Mouse (Mus musculus): Measurements from ENCODE around the gene Tln2. TPM values are rescaled to one million over a fixed set of nuclear protein-coding genes. Genes with fewer than 3 reads are reported as not detected.

Tln2 gene
- total RNA-seq, 2 experiments from 2014 or later = 112 to 130 TPM

DNA sequence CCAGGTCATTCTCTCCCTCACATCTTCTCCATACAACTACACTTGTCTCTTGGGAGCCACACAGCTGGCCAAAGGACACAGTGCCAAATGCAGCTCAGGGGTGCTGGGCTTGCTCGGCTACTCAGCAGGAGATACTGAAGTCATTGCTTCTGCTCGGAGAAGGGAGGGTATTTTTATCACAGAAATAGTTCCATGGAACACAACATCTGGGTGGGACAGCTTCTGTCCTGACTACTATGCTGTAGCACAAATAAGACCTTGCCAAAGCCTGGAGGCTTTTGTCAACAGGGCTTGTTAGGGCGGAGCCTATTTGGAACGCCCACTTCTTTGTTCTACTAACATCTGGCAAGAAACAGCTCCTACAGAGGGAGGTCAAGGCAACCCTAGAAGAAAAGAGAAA, 10.2 kb downstream of the Tln2 start:
- no peak for DNase-seq (ENCODE audit: low spot score in 2 of 2)

GRCm38 (mm10) chr9:67546650-67547049, 12.9 kb downstream of the Tln2 start:
- no peak for DNase-seq (ENCODE audit: low spot score in 2 of 2)

DNA sequence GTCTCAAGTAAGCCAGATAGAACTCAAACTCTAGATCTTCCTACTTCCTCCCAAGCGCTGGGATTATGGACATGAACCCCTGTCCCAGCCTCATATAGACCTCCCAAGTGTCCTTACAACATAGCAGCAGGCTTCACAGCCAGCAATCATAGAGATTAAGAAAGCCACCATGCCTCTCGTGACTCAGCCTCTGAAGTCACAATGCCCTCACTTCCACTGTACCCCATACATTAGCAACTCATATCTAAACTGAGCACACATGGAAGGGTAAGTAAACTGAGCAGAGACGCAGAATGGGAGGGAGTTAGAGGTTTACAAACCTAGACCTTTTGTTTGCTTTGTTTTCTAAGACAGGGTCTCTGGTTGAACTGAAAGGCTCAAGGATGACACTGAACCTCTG, 13.7 kb downstream of the Tln2 start:
- no peak for DNase-seq (ENCODE audit: low spot score in 2 of 2)

DNA sequence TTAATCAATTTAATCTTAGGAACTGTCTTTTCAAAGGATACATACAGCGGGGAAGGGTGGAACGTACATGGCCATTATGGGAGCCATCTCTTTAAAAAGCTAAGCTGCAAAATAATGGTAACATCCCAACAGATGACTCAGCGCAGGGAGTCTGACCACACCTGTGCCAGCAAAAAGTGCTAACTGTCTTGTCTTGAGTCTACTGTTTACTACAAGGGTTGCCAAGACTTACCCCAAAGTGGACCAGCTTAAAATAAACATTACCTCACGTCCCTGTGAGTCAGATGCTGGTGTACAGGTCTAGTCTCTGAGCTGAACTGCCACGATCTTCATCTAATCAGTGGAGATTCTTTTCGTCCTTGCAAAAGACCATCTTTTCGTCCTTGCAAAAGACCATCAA, 14.7 kb downstream of the Tln2 start:
- no peak for DNase-seq (ENCODE audit: low spot score in 2 of 2)

GRCm38 (mm10) chr9:67541948-67542347, 17.6 kb downstream of the Tln2 start:
- no peak for DNase-seq (ENCODE audit: low spot score in 2 of 2)

DNA sequence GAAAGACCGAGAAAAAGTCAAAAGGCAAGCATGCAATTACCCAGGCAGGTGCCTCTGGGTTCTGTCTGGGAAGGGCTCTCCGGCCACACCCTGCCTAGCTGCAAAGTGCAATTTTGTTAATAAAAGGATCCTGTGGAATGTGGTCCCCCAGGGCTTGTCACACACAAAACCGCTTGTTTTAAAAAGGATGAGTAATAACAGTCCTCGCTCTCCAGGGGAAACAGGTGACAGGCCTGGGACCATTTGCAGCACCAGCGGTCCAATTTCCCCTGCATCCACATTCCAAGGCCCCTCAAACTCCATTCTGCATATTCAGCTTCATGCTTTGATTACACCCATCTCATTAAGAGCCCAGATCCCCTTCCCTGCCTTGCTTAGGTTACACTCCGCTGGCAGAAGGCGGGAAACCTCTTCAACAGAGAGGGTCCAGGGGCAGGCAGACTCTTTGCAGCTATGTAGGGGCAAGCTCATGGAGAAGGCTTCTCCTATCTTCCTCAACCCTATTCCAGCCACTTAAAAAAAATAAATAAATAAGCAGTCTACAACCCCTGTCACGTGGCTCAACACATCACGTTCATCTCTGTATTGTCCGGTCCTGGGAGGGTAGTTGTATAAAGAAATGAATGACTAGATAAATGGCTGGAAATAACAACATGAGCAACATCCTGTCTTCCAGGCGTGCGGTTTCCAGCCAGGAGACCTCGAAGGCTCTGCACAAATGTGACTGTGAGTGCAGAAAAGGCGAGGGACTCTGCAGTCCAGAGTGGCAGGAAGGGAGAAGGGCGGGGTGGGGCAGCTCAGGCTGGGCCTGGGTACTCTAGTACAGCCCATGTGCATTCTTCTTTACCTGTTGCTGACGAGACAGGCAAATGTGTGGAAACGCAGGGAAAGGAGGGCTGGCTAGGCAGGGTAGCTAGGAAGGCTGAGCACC, 19.5 kb downstream of the Tln2 start:
- no peak for DNase-seq (ENCODE audit: low spot score in 2 of 2)

- DNase-seq (ENCODE audit: low spot score in 2 of 2) = no peak
Observed at GRCm38 (mm10) chr9:67534420-67534819, 25.1 kb downstream of the Tln2 start.

GRCm38 (mm10) chr9:67533260-67533659, 26.2 kb downstream of the Tln2 start:
- DNase-seq (ENCODE audit: low spot score in 2 of 2) = no peak

DNA sequence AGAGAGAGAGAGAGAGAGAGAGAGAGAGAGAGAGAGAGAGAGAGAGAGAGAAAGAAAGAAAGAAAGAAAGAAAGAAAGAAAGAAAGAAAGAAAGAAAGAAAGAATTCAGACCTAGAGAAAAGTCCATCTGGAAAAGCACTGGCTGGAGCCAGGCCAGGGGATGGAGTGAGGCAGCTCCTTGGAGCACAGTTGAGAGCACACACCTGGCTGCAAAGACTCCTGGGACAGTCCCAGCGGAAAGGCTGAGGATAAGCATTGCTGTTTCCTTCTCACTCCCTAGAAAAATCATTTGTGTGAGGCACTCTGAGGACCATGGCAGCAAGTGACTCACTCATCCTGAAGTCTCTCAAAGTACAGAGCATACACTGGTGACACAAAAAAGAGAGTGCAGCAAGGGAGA, 26.9 kb downstream of the Tln2 start:
- no peak for DNase-seq (ENCODE audit: low spot score in 2 of 2)

- DNase-seq (ENCODE audit: low spot score in 2 of 2) = no peak
Observed at GRCm38 (mm10) chr9:67529600-67529999, 29.9 kb downstream of the Tln2 start.

- DNase-seq (ENCODE audit: low spot score in 2 of 2) = peak in 1 of 2 experiments; percentile 44
Observed at GRCm38 (mm10) chr9:67527726-67528125, 31.8 kb downstream of the Tln2 start.

GRCm38 (mm10) chr9:67521736-67522135, 37.8 kb downstream of the Tln2 start:
- DNase-seq (ENCODE audit: low spot score in 2 of 2) = no peak

DNA sequence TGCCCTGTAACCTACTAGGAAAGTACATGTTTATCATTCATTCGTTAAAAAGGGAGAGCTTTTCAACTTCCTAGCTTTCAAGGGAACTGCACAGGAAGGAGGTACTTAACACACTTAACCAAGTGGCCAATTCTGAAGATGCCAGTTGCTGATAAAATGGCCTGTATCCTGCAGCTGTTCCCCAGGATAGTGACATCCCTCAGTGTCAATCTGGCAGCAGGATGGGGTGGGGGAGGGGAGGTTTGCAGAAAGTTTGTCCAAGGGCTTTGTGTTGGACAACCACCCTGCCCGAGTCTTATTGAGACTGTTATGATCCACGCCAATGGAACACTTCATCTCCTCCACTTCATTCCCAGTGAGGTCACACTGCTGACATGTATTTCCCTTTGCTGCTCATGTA, 50.0 kb downstream of the Tln2 start:
- no peak for DNase-seq (ENCODE audit: low spot score in 2 of 2)

GRCm38 (mm10) chr9:67504669-67505260, 54.7 kb downstream of the Tln2 start:
- no peak for DNase-seq (ENCODE audit: low spot score in 2 of 2)

GRCm38 (mm10) chr9:67501801-67502200, 57.7 kb downstream of the Tln2 start:
- DNase-seq (ENCODE audit: low spot score in 2 of 2) = no peak

- peak in 1 of 2 experiments; percentile 52 for DNase-seq (ENCODE audit: low spot score in 2 of 2)
Observed at GRCm38 (mm10) chr9:67496368-67496767, 63.1 kb downstream of the Tln2 start.

DNA sequence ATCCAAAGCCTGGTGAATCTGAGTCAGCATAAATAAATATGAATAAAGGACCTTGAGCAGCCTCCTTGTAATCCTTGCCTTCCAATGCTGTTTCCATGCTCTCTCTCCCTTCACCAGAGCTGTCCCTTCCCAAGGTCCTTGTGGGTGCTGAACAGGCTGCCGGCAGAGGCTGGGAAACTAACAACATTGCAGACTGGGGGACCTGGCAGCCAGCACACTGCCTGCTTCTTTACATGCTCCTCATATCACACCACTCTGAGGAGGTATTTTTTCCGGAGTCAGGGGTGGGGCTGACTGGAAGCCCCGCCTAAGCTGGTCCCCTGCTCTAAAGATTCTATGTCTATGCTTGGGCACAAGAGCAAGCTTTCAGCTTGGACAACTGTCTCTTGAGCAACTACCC, 64.2 kb downstream of the Tln2 start:
- DNase-seq (ENCODE audit: low spot score in 2 of 2) = no peak

DNA sequence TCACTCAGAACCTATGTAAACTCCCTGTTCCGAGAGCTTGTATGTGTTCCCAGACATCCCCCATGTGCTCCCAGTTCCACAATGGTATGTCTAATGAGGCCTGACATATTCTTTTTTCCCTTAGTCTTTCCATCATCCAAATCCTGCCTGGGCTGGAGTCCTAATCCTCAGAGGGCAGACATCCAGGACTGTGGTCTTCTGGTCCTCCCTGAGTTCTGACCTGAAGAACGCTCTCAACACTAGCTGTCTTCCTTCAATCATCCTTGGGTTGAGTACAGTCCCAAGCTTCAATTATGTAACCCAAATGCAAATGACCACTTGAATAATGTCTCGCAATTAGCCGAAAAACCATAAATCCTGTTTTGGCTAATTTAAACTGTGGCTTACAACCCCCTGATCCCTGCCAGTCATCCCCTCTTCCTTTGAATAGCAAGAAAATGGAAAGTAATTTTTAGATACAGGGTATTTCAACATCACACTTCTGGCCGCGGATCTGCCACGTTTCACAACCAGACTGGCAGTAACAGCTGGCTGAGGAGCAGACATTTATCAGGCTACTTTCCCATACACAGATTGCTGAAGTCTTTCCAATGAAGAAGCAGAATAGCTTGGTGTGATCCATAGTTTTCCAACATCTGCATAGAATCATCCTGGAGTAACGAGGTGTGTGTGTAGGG, 65.5 kb downstream of the Tln2 start:
- no peak for DNase-seq (ENCODE audit: low spot score in 2 of 2)

DNA sequence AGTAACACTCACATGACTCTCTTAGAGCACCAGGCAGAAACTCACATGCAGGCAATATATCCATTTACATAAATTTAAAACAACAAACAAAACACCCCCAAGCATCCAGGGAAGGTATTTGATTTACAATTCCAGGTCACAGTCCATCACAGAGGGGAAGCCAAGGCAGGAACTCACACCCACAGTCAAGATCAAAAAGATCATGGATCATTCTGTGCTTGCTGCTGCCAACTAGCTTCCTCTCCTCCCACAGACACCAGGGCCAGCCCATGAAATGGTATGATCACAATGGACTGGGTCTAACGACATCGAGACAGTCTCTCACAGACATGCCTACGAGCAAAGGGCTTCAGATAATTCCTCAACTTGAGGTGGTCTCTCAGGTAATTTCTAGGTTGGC, 70.1 kb downstream of the Tln2 start:
- DNase-seq (ENCODE audit: low spot score in 2 of 2) = no peak

- DNase-seq (ENCODE audit: low spot score in 2 of 2) = no peak
Observed at GRCm38 (mm10) chr9:67486621-67487020, 72.9 kb downstream of the Tln2 start.

- no peak for DNase-seq (ENCODE audit: low spot score in 2 of 2)
Observed at GRCm38 (mm10) chr9:67485169-67486072, 74.1 kb downstream of the Tln2 start.
